Mouse (Mus musculus) embryonic facial prominence, embryonic 13.5 days (tissue): Measurements from ENCODE around the gene Camta1. TPM values are rescaled to one million over a fixed set of nuclear protein-coding genes. Genes with fewer than 3 reads are reported as not detected.

Experiments used
- ATAC-seq: fragments of 200-750 bp; cut with Nextera tagmentation; 2 replicates; pipeline ENCODE4 v1.8.0; 2017; ENCODE audit warnings: low read depth; ENCODE audit not compliant: insufficient number of reproducible peaks, insufficient read depth, low FRiP score, low TSS enrichment
- H3K27ac ChIP-seq: fragments of 300-500 bp; sonication (generic); 2 replicates; pipeline ENCODE4 v1.5.1; 2015; ENCODE audit warnings: moderate library complexity, mild to moderate bottlenecking, inconsistent platforms
- H3K27me3 ChIP-seq: fragments of 300-500 bp; sonication (generic); 2 replicates; pipeline ENCODE4 v1.6.1; 2015; ENCODE audit warnings: mild to moderate bottlenecking, inconsistent platforms
- H3K36me3 ChIP-seq: fragments of 300-500 bp; sonication (generic); 2 replicates; pipeline ENCODE4 v1.6.1; 2015; ENCODE audit warnings: mild to moderate bottlenecking, inconsistent platforms
- H3K4me1 ChIP-seq: fragments of 300-500 bp; sonication (generic); 2 replicates; pipeline ENCODE4 v1.6.1; 2015; ENCODE audit warnings: inconsistent platforms
- H3K4me2 ChIP-seq: fragments of 300-500 bp; sonication (generic); 2 replicates; pipeline ENCODE4 v1.6.1; 2015; ENCODE audit warnings: moderate library complexity, mild to moderate bottlenecking, inconsistent platforms
- H3K4me3 ChIP-seq: fragments of 300-500 bp; sonication (generic); 2 replicates; pipeline ENCODE4 v1.5.1; 2015; ENCODE audit warnings: mild to moderate bottlenecking, inconsistent platforms
- H3K9ac ChIP-seq: fragments of 300-500 bp; sonication (generic); 2 replicates; pipeline ENCODE4 v1.6.1; 2015; ENCODE audit warnings: mild to moderate bottlenecking, inconsistent platforms
- H3K9me3 ChIP-seq: fragments of 300-500 bp; sonication (generic); 2 replicates; pipeline ENCODE4 v1.6.1; 2016; ENCODE audit warnings: inconsistent platforms
- WGBS: fragments of 180-500 bp; shearing (Covaris S2); methylation state at CpG from one replicate; pipeline ENCODE4 v1.1.7; 2015; ENCODE audit warnings: mixed read lengths; 5-methylcytosine and 5-hydroxymethylcytosine counted together
- polyA plus RNA-seq: library from polyadenylated mRNA; unstranded; fragments of >200 nt; fragmentation: Nextera tagmentation; extraction: Ambion mirVana; gene quantifications from 2 replicates; pipeline ENCODE4 v1.2.1, GENCODE M21; 2015

The Camta1 gene
- polyA plus RNA-seq, 1 experiment from 2014 or later: 106 TPM

GRCm38 (mm10) chr4:151661486-151661885, 200.2 kb downstream of the Camta1 start:
- no peak overlapping the region for H3K27ac ChIP-seq
- 71% methylated on average over 9 of the region's 9 CpGs for WGBS
- peaks cover 5% of the 10 kb centered on the region for H3K4me1 ChIP-seq
- H3K27me3 ChIP-seq: no peaks in the 10 kb centered on the region
- no peak overlapping the region for H3K4me3 ChIP-seq
- H3K4me2 ChIP-seq: no peak overlapping the region
- H3K9me3 ChIP-seq: no peaks in the 10 kb centered on the region
- no peak for ATAC-seq
- no peak overlapping the region for H3K9ac ChIP-seq
- no peaks in the 10 kb centered on the region for H3K36me3 ChIP-seq

GRCm38 (mm10) chr4:151656427-151656826, 205.2 kb downstream of the Camta1 start:
- Histone ChIP-seq H3K36me3 (no peaks in the 10 kb centered on the region), H3K9ac (no peak overlapping the region), H3K27ac (no peak overlapping the region), H3K27me3 (no peaks in the 10 kb centered on the region), H3K9me3 (no peaks in the 10 kb centered on the region), H3K4me1 (no peaks in the 10 kb centered on the region), H3K4me3 (no peak overlapping the region), H3K4me2 (no peak overlapping the region)
- WGBS: 74% methylated on average over 10 of the region's 10 CpGs
- no peak for ATAC-seq

- no peaks in the 10 kb centered on the region for H3K36me3 ChIP-seq
- no peaks in the 10 kb centered on the region for H3K9me3 ChIP-seq
- H3K27ac ChIP-seq: no peak overlapping the region
- H3K4me2 ChIP-seq: no peak overlapping the region
- WGBS: 55% methylated on average over 16 of the region's 16 CpGs
- no peak for ATAC-seq
- H3K4me1 ChIP-seq: no peaks in the 10 kb centered on the region
- H3K27me3 ChIP-seq: no peaks in the 10 kb centered on the region
- H3K9ac ChIP-seq: no peak overlapping the region
- no peak overlapping the region for H3K4me3 ChIP-seq
These were observed 205.9 kb downstream of the Camta1 start for GRCm38 (mm10) chr4:151655637-151656385.

GRCm38 (mm10) chr4:151655227-151655626, 206.4 kb downstream of the Camta1 start:
- Histone ChIP-seq H3K9ac (no peak overlapping the region), H3K36me3 (no peaks in the 10 kb centered on the region), H3K4me2 (no peak overlapping the region), H3K4me1 (no peaks in the 10 kb centered on the region), H3K9me3 (no peaks in the 10 kb centered on the region), H3K27me3 (no peaks in the 10 kb centered on the region), H3K27ac (no peak overlapping the region), H3K4me3 (no peak overlapping the region)
- 68% methylated on average over 4 of the region's 4 CpGs for WGBS
- no peak for ATAC-seq

GRCm38 (mm10) chr4:151642418-151642817, 219.3 kb downstream of the Camta1 start:
- 91% methylated on average over 2 of the region's 2 CpGs for WGBS

GRCm38 (mm10) chr4:151640971-151641370, 220.7 kb downstream of the Camta1 start:
- Histone ChIP-seq H3K9ac (no peak overlapping the region), H3K9me3 (no peaks in the 10 kb centered on the region), H3K36me3 (no peaks in the 10 kb centered on the region), H3K4me1 (no peaks in the 10 kb centered on the region), H3K4me2 (no peak overlapping the region), H3K4me3 (no peak overlapping the region), H3K27ac (no peak overlapping the region), H3K27me3 (peaks cover 17% of the 10 kb centered on the region)
- no peak for ATAC-seq
- WGBS: 79% methylated on average over 8 of the region's 8 CpGs

More at GRCm38 (mm10) chr4:151642418-151642817, 219.3 kb downstream of the Camta1 start:
- Histone ChIP-seq H3K4me2 (no peak overlapping the region), H3K4me1 (no peaks in the 10 kb centered on the region), H3K36me3 (no peaks in the 10 kb centered on the region), H3K9me3 (no peaks in the 10 kb centered on the region), H3K9ac (no peak overlapping the region), H3K4me3 (no peak overlapping the region), H3K27me3 (peaks cover 15% of the 10 kb centered on the region), H3K27ac (no peak overlapping the region)
- ATAC-seq: no peak

GRCm38 (mm10) chr4:151638941-151639340, 222.7 kb downstream of the Camta1 start:
- ATAC-seq: no peak
- no peaks in the 10 kb centered on the region for H3K9me3 ChIP-seq
- no peak overlapping the region for H3K4me3 ChIP-seq
- H3K4me2 ChIP-seq: no peak overlapping the region
- peaks cover 17% of the 10 kb centered on the region for H3K27me3 ChIP-seq
- no peak overlapping the region for H3K27ac ChIP-seq
- WGBS: 15% methylated on average over 9 of the region's 9 CpGs
- H3K9ac ChIP-seq: no peak overlapping the region
- no peaks in the 10 kb centered on the region for H3K36me3 ChIP-seq
- peaks cover 7% of the 10 kb centered on the region; the same call in 1 of the 2 replicates for H3K4me1 ChIP-seq

- Histone ChIP-seq H3K27ac (no peak overlapping the region), H3K9ac (no peak overlapping the region), H3K27me3 (peaks cover 17% of the 10 kb centered on the region), H3K4me3 (no peak overlapping the region), H3K4me1 (peaks cover 7% of the 10 kb centered on the region; the same call in 1 of the 2 replicates), H3K4me2 (no peak overlapping the region), H3K9me3 (no peaks in the 10 kb centered on the region), H3K36me3 (no peaks in the 10 kb centered on the region)
- 67% methylated on average over 9 of the region's 9 CpGs for WGBS
- no peak for ATAC-seq
These were observed 224.3 kb downstream of the Camta1 start for GRCm38 (mm10) chr4:151637348-151637747.

- Histone ChIP-seq H3K4me3 (no peak overlapping the region), H3K4me1 (peaks cover 7% of the 10 kb centered on the region; the same call in 1 of the 2 replicates), H3K27ac (no peak overlapping the region), H3K36me3 (no peaks in the 10 kb centered on the region), H3K9me3 (no peaks in the 10 kb centered on the region), H3K4me2 (no peak overlapping the region), H3K9ac (no peak overlapping the region), H3K27me3 (peaks cover 12% of the 10 kb centered on the region)
- 25% methylated on average over 6 of the region's 6 CpGs for WGBS
- ATAC-seq: no peak
These were observed 226.9 kb downstream of the Camta1 start for GRCm38 (mm10) chr4:151634771-151635170.

GRCm38 (mm10) chr4:151633795-151634194, 227.9 kb downstream of the Camta1 start:
- Histone ChIP-seq H3K9ac (no peak overlapping the region), H3K4me2 (no peak overlapping the region), H3K4me1 (peaks cover 7% of the 10 kb centered on the region; the same call in 1 of the 2 replicates), H3K9me3 (no peaks in the 10 kb centered on the region), H3K27ac (no peak overlapping the region), H3K4me3 (no peak overlapping the region), H3K36me3 (no peaks in the 10 kb centered on the region), H3K27me3 (peaks cover 8% of the 10 kb centered on the region; the same call in 1 of the 2 replicates)
- ATAC-seq: no peak
- 83% methylated on average over 8 of the region's 8 CpGs for WGBS

GRCm38 (mm10) chr4:151632321-151632720, 229.4 kb downstream of the Camta1 start:
- Histone ChIP-seq H3K4me1 (peaks cover 7% of the 10 kb centered on the region; the same call in 1 of the 2 replicates), H3K27me3 (peaks cover 1% of the 10 kb centered on the region; the same call in 1 of the 2 replicates), H3K36me3 (no peaks in the 10 kb centered on the region), H3K27ac (no peak overlapping the region), H3K4me3 (no peak overlapping the region), H3K9me3 (no peaks in the 10 kb centered on the region), H3K4me2 (no peak overlapping the region), H3K9ac (no peak overlapping the region)
- ATAC-seq: no peak
- WGBS: 75% methylated on average over 6 of the region's 6 CpGs

GRCm38 (mm10) chr4:151630664-151631063, 231.0 kb downstream of the Camta1 start:
- H3K9ac ChIP-seq: no peak overlapping the region
- H3K4me3 ChIP-seq: no peak overlapping the region
- no peak overlapping the region for H3K27ac ChIP-seq
- peaks cover 7% of the 10 kb centered on the region; the same call in 1 of the 2 replicates for H3K4me1 ChIP-seq
- no peaks in the 10 kb centered on the region for H3K36me3 ChIP-seq
- WGBS: 33% methylated on average over 10 of the region's 10 CpGs
- no peaks in the 10 kb centered on the region for H3K9me3 ChIP-seq
- no peak for ATAC-seq
- H3K27me3 ChIP-seq: no peaks in the 10 kb centered on the region
- no peak overlapping the region for H3K4me2 ChIP-seq
